Mouse (Mus musculus) liver, adult 2 months (tissue): ENCODE measurements around the gene Abr.

ENCODE experiments used
- CTCF ChIP-seq: fragments of 200-500 bp; IDR thresholded peaks from 2 replicates; pipeline ENCODE4 v1.5.1; 2011; ENCODE audit warnings: low read depth, low read length, control low read depth
- POLR2A ChIP-seq: fragments of 200-500 bp; IDR thresholded peaks from 2 replicates; pipeline ENCODE4 v1.6.1; 2011; ENCODE audit warnings: low read length, control low read depth; ENCODE audit not compliant: insufficient read depth; ENCODE audit errors: extremely low read depth

GRCm38 (mm10) chr11:76618134-76618533 lies 4.0 kb downstream of the Abr start:
- no peak for TF ChIP-seq CTCF
- no peak for TF ChIP-seq POLR2A
